Mouse (Mus musculus): Measurements from ENCODE around the gene Ptpn21. TPM values are rescaled to one million over a fixed set of nuclear protein-coding genes. Genes with fewer than 3 reads are reported as not detected.
A peak's percentile ranks its signal among the peaks of the same experiment; 100 is the strongest.

Gene Ptpn21
- 5.1 and 6.0 TPM in 2 replicates for polyA plus RNA-seq (2016; fragmentation: Nextera tagmentation; extraction: Ambion mirVana)

DNA sequence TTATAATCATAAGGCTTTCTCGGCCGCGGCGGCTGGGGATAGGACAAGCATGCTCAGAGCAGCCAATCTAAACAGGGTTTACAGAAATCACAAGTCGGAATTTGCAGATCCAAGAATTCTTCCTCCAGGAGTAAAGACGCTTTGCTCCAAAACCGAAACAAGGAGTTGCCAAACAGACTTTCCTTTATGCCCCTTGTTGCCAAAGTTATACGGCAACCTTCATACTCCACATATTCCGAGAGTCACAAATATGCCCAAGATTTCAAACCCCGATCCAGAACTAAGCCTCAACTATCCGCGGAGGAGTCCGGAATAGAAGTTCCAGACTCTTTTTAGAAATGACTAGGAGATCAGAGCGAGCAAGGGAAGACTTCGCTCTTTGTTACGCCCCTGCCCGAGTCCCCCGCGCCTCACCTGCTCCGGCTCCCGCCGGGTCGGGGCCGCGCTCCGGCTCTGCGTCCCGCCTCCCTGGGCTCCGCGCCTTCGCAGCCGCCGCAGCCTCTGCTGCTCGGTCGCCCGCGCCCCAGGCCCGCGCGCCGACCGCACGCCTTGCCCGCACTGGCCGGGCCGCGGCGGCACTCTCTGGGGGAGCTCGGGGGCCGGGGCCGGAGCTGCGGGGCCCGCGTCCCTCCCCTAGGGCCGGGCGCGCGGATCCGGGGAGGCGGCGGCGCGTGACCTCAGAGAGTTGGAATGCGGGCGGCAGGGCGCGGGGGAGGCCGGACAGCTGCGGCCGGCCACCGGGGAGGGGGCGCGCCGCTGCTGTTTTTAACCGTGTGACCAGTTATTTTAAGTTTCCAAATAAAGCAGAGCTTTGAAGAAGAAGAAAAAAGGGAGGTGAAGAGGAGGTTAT is at the start of gene Ptpn21:
TSS of gene Ptpn21 (minus strand) at position 455 of the 850 bp plus-strand sequence.
- peak within 1 kb of the TSS; percentile 92 for H3K27ac ChIP-seq

DNA sequence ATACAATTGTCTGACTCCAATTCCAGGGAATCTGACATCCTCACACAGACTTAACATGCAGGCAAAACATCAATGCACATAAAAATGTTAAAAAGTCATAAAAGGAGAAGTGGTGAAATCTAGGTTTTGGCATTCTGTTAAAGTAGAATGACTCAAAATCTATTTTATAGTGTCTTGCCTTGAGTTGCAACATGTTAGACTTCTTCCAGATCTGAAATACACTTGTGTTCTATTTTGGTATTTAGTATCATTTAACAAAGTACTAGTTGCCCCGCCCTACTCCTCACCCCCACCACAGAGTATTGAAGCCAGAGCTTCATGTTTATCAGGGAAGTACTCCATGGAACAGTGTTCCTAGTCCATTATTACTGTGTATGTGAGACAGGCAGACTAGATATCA is 47.0 kb upstream of the Ptpn21 start:
- no peak for DNase-seq (ENCODE audit: low spot score)
- Histone ChIP-seq H3K27ac (no peak overlapping the region), H3K4me1 (no peaks in the 10 kb centered on the region), H3K4me3 (no peak overlapping the region), H3K27me3 (ENCODE audit: low read depth, poor library complexity, severe bottlenecking) (no peaks in the 10 kb centered on the region), H3K9me3 (replicated peaks) (no peaks in the 10 kb centered on the region), H3K36me3 (peaks cover 93% of the 10 kb centered on the region)
- WGBS: 91% methylated on average over 1 of the region's 1 CpGs

More for the DNA sequence above, at the start of gene Ptpn21:
- Histone ChIP-seq H3K36me3 (no peaks in the 10 kb centered on the region), H3K27me3 (ENCODE audit: low read depth, poor library complexity, severe bottlenecking) (peaks cover 36% of the 10 kb centered on the region), H3K4me3 (peak within 1 kb of the TSS; percentile 86), H3K4me1 (peaks cover 28% of the 10 kb centered on the region), H3K9me3 (replicated peaks) (no peaks in the 10 kb centered on the region)
- under 1% methylated on average over 75 of the region's 75 CpGs for WGBS
- peak; percentile 74 for DNase-seq (ENCODE audit: low spot score)

DNA sequence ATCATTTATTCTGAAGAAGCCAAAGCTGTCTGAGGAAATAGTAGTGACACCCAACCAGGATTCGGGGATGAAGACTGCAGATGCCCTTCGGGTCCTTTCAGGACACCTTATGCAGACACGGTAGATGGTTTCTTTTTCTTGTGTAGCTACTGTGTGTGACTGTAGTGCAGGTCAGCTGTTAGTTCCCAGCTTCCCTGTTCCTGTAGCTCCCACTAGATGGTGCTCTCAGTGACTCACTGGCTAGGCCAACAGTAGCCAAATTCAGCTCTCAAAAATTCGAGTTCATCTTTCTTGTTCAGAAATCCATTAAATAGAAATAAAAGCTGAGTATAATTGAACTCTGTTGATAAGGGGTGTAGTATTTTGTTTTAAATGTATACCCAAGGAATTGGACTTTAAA is 41.9 kb upstream of the Ptpn21 start:
- Histone ChIP-seq H3K27ac (no peak overlapping the region), H3K36me3 (peaks cover 96% of the 10 kb centered on the region), H3K27me3 (ENCODE audit: low read depth, poor library complexity, severe bottlenecking) (no peaks in the 10 kb centered on the region), H3K4me3 (no peak overlapping the region), H3K4me1 (no peaks in the 10 kb centered on the region), H3K9me3 (replicated peaks) (no peaks in the 10 kb centered on the region)
- no peak for DNase-seq (ENCODE audit: low spot score)
- 86% methylated on average over 4 of the region's 4 CpGs for WGBS

DNA sequence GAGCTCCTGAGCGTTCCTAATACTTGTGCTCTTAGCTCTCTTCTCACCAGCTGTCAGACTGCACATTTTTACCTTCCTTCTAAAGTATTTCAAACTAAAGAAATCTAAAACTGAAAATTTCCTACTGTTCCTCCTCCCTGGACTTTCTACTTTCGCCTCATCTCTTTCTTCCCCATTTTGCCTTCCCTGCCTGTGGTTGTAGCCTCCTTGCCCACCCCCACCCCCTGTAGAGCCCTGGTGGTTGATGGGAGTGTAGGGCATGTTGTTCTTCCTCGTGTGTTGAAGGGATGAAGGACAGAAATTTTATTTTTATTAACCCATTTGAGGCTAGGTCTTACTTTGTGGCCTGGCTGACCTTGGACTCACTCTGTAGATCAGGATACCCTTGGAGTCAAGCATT is 40.3 kb upstream of the Ptpn21 start:
- H3K36me3 ChIP-seq: peaks cover 95% of the 10 kb centered on the region
- no peak overlapping the region for H3K27ac ChIP-seq
- no peaks in the 10 kb centered on the region for H3K9me3 ChIP-seq (replicated peaks)
- H3K4me1 ChIP-seq: no peaks in the 10 kb centered on the region
- no peaks in the 10 kb centered on the region for H3K27me3 ChIP-seq (ENCODE audit: low read depth, poor library complexity, severe bottlenecking)
- 88% methylated on average over 3 of the region's 3 CpGs for WGBS
- DNase-seq (ENCODE audit: low spot score): no peak
- H3K4me3 ChIP-seq: no peak overlapping the region

DNA sequence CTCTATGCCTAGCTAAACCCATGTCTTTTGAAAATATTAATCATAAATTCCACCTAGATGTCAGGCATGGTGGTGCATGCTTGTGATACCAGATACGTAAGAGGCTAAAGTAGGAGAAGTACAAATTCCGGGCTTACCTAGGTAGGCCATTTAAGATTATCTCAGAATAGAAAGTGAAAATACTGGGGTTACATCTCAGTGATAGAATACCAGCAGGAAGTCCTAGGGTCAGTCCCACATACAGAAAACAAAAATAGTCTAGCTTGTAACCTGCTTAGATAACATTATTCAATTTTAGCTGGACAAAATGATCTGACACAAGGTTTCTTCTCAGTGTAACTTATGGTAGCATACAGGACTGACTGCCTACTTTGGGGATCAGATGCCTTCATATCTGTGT is 29.0 kb upstream of the Ptpn21 start:
- WGBS: 93% methylated on average over 2 of the region's 2 CpGs
- DNase-seq (ENCODE audit: low spot score): no peak
- Histone ChIP-seq H3K4me3 (no peak overlapping the region), H3K27me3 (ENCODE audit: low read depth, poor library complexity, severe bottlenecking) (no peaks in the 10 kb centered on the region), H3K36me3 (peaks cover 97% of the 10 kb centered on the region), H3K4me1 (no peaks in the 10 kb centered on the region), H3K27ac (no peak overlapping the region), H3K9me3 (replicated peaks) (no peaks in the 10 kb centered on the region)

DNA sequence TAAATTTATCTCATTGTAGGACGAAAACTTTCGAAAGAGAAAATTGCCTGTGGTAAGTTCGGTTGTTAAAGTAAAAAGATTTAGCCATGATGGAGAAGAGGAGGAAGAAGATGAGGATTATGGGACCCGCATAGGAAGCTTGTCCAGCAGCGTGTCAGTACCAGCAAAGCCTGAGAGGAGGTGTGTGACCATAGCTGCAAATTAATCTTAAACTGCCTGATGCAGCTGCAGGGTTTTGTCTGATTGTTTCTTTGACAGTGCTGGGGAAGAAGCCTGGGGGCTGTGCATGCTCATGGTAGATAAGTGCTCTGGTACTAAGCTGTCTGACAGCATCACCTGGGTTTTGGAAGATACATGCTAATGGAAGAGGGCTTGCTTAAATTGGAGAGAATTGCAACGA is 22.5 kb upstream of the Ptpn21 start:
- 93% methylated on average over 6 of the region's 6 CpGs for WGBS
- Histone ChIP-seq H3K4me3 (no peak overlapping the region), H3K4me1 (no peaks in the 10 kb centered on the region), H3K27me3 (ENCODE audit: low read depth, poor library complexity, severe bottlenecking) (no peaks in the 10 kb centered on the region), H3K27ac (no peak overlapping the region), H3K36me3 (peaks cover 96% of the 10 kb centered on the region), H3K9me3 (replicated peaks) (no peaks in the 10 kb centered on the region)
- DNase-seq (ENCODE audit: low spot score): no peak

DNA sequence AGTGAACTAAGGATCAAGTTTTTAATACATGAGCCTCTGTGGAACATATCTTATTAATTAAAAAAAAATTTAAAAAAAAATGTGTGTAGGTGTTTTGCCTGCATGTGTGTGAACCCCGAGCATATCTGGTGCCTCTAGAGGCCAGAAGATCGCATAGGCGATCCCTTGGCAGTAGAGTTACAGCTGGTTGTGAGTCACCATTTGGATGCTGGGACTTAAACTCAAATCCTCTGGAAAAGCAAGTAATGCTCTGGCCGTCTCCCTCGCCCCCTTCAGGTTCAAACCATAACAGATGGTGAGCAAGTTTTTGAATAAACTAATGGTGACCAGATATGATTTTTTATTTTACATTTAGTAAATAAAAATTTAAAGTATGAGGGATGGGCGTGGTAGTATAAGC is 20.4 kb upstream of the Ptpn21 start:
- DNase-seq (ENCODE audit: low spot score): no peak
- WGBS: 93% methylated on average over 6 of the region's 6 CpGs
- H3K36me3 ChIP-seq: peaks cover 97% of the 10 kb centered on the region
- no peaks in the 10 kb centered on the region for H3K4me1 ChIP-seq
- no peaks in the 10 kb centered on the region for H3K27me3 ChIP-seq (ENCODE audit: low read depth, poor library complexity, severe bottlenecking)
- H3K4me3 ChIP-seq: no peak overlapping the region
- no peaks in the 10 kb centered on the region for H3K9me3 ChIP-seq (replicated peaks)
- no peak overlapping the region for H3K27ac ChIP-seq

DNA sequence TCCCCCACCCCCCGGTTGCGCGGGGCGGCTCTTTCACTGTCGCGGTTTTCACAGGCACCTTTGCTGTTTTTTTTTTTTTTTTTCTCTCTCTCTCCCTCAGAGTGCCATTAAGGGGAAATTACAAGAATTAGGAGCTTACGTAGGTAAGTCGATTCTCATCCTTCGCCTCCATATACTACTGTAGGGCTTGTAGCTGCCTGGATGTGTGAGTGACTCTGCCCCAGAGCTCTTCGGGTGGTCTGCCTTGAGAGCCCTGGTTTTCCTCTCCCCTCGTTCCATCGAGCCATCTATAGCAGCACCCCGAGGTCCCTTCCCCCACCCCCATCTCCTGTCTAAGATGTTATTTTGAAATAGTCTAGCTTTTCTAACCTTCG is 10.2 kb upstream of the Ptpn21 start:
- H3K27ac ChIP-seq: peak overlapping the region; percentile 97
- H3K4me3 ChIP-seq: peak overlapping the region; percentile 92
- peaks cover 10% of the 10 kb centered on the region for H3K4me1 ChIP-seq
- H3K27me3 ChIP-seq (ENCODE audit: low read depth, poor library complexity, severe bottlenecking): no peaks in the 10 kb centered on the region
- peaks cover 20% of the 10 kb centered on the region for H3K36me3 ChIP-seq
- WGBS: 3% methylated on average over 14 of the region's 14 CpGs
- DNase-seq (ENCODE audit: low spot score): peak; percentile 47
- H3K9me3 ChIP-seq (replicated peaks): no peaks in the 10 kb centered on the region

DNA sequence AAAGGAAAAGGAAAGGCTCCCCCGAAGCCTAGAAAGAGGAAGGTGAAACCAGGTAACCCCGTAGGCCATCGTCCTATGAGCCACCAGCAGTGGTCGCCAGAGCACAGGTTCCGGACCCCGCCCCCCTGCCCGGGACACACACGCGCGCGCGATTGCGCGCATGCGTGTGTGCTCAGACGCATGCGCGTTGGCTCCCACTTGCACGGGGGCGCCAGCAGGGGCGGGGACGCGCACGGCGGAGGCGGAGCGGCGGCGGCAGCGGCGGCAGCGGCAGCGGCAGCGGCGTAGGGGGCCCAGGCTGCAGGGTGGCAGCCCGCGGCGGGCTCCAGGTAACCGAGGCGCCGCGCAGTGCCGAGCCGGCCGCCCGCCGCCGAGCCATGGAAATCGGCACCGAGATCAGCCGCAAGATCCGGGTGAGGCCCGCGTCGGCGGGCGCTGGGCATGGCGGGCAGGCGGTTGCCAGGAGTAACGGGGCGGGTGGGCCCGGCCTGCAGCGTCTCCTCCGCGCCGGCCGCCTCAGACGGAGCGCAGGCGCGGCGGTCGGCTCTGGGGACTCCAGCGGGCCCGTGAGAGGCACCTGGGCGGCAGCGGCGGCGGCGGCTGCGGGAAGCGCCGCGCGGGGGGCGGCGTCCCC is 9.7 kb upstream of the Ptpn21 start, which contains the start of gene Zc3h14:
TSS of gene Zc3h14 (plus strand) at position 219 of the 634 bp plus-strand sequence.
- Histone ChIP-seq H3K4me3 (peak within 1 kb of the TSS; percentile 92), H3K9me3 (replicated peaks) (no peaks in the 10 kb centered on the region), H3K36me3 (peaks cover 19% of the 10 kb centered on the region), H3K4me1 (peaks cover 10% of the 10 kb centered on the region), H3K27ac (peak within 1 kb of the TSS; percentile 97), H3K27me3 (ENCODE audit: low read depth, poor library complexity, severe bottlenecking) (no peaks in the 10 kb centered on the region)
- under 1% methylated on average over 87 of the region's 87 CpGs for WGBS
- peak; percentile 97 for DNase-seq (ENCODE audit: low spot score)

DNA sequence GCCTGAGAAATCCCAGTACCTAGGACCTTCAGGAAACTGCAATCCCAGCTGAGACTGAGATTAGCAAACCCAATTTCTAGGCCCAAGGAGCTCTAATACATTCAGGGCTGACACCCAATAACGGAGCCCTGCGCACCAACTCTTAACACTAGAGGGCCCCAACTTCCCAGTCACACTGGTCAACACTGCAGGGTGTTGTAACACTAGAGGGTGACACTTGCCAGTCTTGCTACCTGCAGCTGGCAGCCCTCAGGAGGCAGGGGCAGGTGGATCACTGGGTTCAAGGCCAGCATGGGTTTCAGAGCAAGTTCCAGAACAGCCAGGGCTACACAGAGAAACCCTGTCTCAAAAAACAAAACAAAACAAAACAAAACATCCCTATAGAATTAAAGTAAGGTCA is 8.9 kb upstream of the Ptpn21 start:
- WGBS: 16% methylated on average over 2 of the region's 2 CpGs

DNA sequence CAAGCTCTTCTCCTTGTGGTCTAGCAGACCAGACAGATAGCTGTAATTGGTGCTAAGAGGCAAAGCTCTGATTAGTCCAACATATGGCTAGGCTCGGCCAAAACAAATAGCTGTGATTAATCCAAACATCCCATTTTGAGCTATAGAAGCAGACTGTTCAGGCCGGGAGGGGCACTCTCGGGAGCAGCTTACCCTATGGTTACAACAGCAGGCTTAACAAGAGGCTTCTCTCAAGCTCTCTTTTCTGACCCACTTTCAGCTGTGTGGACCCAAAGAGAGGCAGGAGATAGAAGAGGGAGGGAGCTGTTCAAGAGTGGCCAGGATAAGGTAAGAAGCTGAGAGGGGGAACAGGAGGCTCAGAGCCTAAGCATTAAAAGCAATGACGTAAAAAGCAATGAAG is 8.4 kb upstream of the Ptpn21 start:
- Histone ChIP-seq H3K4me3 (no peak overlapping the region), H3K36me3 (peaks cover 7% of the 10 kb centered on the region), H3K9me3 (replicated peaks) (no peaks in the 10 kb centered on the region), H3K4me1 (peaks cover 10% of the 10 kb centered on the region), H3K27ac (no peak overlapping the region), H3K27me3 (ENCODE audit: low read depth, poor library complexity, severe bottlenecking) (no peaks in the 10 kb centered on the region)
- DNase-seq (ENCODE audit: low spot score): no peak
- WGBS: 63% methylated on average over 4 of the region's 4 CpGs

More for the DNA sequence above, 8.9 kb upstream of the Ptpn21 start:
- H3K4me1 ChIP-seq: peaks cover 10% of the 10 kb centered on the region
- peak; percentile 58 for DNase-seq (ENCODE audit: low spot score)
- no peak overlapping the region for H3K27ac ChIP-seq
- H3K9me3 ChIP-seq (replicated peaks): no peaks in the 10 kb centered on the region
- no peaks in the 10 kb centered on the region for H3K27me3 ChIP-seq (ENCODE audit: low read depth, poor library complexity, severe bottlenecking)
- peaks cover 12% of the 10 kb centered on the region for H3K36me3 ChIP-seq
- 0 out of 2 replicates have a peak overlapping the region, but pooled peaks have one; percentile 92 for H3K4me3 ChIP-seq

DNA sequence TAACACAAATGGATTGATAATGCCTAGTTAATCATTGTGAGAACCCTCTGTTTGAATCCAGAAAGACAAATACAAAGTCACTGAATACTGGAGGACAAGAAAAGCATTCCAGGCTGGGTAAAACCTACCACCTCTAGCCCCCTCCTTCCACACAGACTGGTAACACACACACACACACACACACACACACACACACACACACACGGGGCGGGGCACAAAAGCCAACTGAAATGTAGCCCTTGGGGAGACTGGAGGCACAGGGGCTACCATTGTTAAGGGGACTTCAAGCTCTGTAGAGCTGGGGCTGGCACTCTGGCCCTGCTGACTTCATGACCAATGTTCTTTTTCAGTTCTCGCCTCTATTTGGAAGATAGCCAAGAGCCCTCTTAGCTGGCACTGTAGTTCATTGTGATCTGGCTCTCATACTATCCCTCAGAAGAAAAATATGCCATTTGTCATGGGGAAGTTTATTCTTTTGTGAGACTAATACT is 3.9 kb upstream of the Ptpn21 start:
- H3K27me3 ChIP-seq (ENCODE audit: low read depth, poor library complexity, severe bottlenecking): peaks cover 32% of the 10 kb centered on the region
- 75% methylated on average over 3 of the region's 3 CpGs for WGBS
- no peak overlapping the region for H3K27ac ChIP-seq
- no peak overlapping the region for H3K4me3 ChIP-seq
- H3K9me3 ChIP-seq (replicated peaks): no peaks in the 10 kb centered on the region
- no peaks in the 10 kb centered on the region for H3K36me3 ChIP-seq
- no peak for DNase-seq (ENCODE audit: low spot score)
- H3K4me1 ChIP-seq: peaks cover 10% of the 10 kb centered on the region

DNA sequence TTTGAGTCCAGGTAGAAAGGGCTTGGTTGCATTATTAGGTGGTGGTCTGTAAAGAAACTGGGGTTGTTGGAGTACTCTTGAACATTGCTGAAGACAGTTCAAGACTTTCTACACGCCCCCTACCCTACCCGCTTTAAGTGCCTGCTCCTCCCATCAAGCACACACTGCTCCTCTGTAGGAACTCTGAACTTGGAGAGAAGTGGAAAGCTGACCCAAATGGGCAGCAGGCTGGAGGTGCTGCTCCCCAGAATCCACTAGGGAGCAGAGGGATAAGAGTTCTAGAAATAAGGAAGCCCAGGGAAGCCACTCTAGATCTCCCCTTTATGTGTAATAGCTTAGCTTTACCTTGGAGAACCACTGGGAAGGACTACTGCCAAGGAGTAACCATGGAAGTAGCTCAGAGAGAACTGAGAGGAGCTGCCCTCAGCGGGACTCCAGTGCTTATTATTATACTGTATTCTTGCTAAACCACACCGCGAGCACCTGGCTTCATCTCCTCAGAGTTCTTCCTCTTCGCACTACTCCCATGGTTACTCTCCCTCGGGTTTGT is 671 bp upstream of the Ptpn21 start:
- DNase-seq (ENCODE audit: low spot score): peak; percentile 57
- no peaks in the 10 kb centered on the region for H3K36me3 ChIP-seq
- 14% methylated on average over 7 of the region's 7 CpGs for WGBS
- H3K27me3 ChIP-seq (ENCODE audit: low read depth, poor library complexity, severe bottlenecking): peaks cover 36% of the 10 kb centered on the region
- peaks cover 28% of the 10 kb centered on the region for H3K4me1 ChIP-seq
- no peaks in the 10 kb centered on the region for H3K9me3 ChIP-seq (replicated peaks)
- H3K27ac ChIP-seq: peak overlapping the region; percentile 92
- H3K4me3 ChIP-seq: peak overlapping the region; percentile 86
